Mouse (Mus musculus) liver, adult 2 months (tissue): ENCODE results near the gene Igsf8.

Experiments
- CTCF ChIP-seq: fragments of 200-500 bp; IDR thresholded peaks from 2 replicates; pipeline ENCODE4 v1.5.1; 2011; ENCODE audit warnings: low read depth, low read length, control low read depth
- POLR2A ChIP-seq: fragments of 200-500 bp; IDR thresholded peaks from 2 replicates; pipeline ENCODE4 v1.6.1; 2011; ENCODE audit warnings: low read length, control low read depth; ENCODE audit not compliant: insufficient read depth; ENCODE audit errors: extremely low read depth

GRCm38 (mm10) chr1:172331422-172331947, 70.0 kb downstream of the Igsf8 start:
- TF ChIP-seq POLR2A (no peak), CTCF (no peak)
